Mouse (Mus musculus) midbrain, embryonic 15.5 days (tissue): ENCODE data around the gene Arhgap18. TPM values are rescaled to one million over a fixed set of nuclear protein-coding genes. Genes with fewer than 3 reads are reported as not detected.
A peak's percentile ranks its signal among the peaks of the same experiment; 100 is the strongest.

Source experiments
- ATAC-seq: fragments of 200-750 bp; cut with Nextera tagmentation; replicated peaks from 2 replicates; pipeline ENCODE4 v1.8.0; 2017; ENCODE audit warnings: moderate TSS enrichment
- H3K27ac ChIP-seq: fragments of 300-500 bp; sonication (generic); 2 replicates; pipeline ENCODE4 v1.5.1; 2015; ENCODE audit warnings: mild to moderate bottlenecking, inconsistent platforms
- H3K27me3 ChIP-seq: fragments of 300-500 bp; sonication (generic); replicated peaks from 2 replicates; pipeline ENCODE4 v1.6.1; 2015; ENCODE audit warnings: inconsistent platforms
- H3K36me3 ChIP-seq: fragments of 300-500 bp; sonication (generic); replicated peaks from 2 replicates; pipeline ENCODE4 v1.6.1; 2015; ENCODE audit warnings: inconsistent platforms
- H3K4me1 ChIP-seq: fragments of 300-500 bp; sonication (generic); 2 replicates; pipeline ENCODE4 v1.6.1; 2015; ENCODE audit warnings: inconsistent platforms
- H3K4me2 ChIP-seq: fragments of 300-500 bp; sonication (generic); 2 replicates; pipeline ENCODE4 v1.6.1; 2015; ENCODE audit warnings: inconsistent platforms, mild to moderate bottlenecking, moderate library complexity
- H3K4me3 ChIP-seq: fragments of 300-500 bp; sonication (generic); 2 replicates; pipeline ENCODE4 v1.5.1; 2015; ENCODE audit warnings: mild to moderate bottlenecking, inconsistent platforms
- H3K9ac ChIP-seq: fragments of 300-500 bp; sonication (generic); 2 replicates; pipeline ENCODE4 v1.6.1; 2015; ENCODE audit warnings: mild to moderate bottlenecking, inconsistent platforms
- H3K9me3 ChIP-seq: fragments of 300-500 bp; sonication (generic); 2 replicates; pipeline ENCODE4 v1.6.1; 2016; ENCODE audit warnings: inconsistent platforms
- WGBS: fragments of 180-500 bp; shearing (Covaris S2); methylation state at CpG from one replicate; pipeline ENCODE4 v1.1.7; 2015; ENCODE audit warnings: mixed read lengths; 5-methylcytosine and 5-hydroxymethylcytosine counted together
- polyA plus RNA-seq: library from polyadenylated mRNA; unstranded; fragments of >200 nt; fragmentation: Nextera tagmentation; extraction: Ambion mirVana; gene quantifications from 2 replicates; pipeline ENCODE4 v1.2.1, GENCODE M21; 2015

The Arhgap18 gene
- polyA plus RNA-seq, 1 experiment from 2014 or later = 20.4 TPM

- 88% methylated on average over 3 of the region's 3 CpGs for WGBS
These were observed 38.6 kb downstream of the Arhgap18 start for GRCm38 (mm10) chr10:26791810-26792209.

DNA sequence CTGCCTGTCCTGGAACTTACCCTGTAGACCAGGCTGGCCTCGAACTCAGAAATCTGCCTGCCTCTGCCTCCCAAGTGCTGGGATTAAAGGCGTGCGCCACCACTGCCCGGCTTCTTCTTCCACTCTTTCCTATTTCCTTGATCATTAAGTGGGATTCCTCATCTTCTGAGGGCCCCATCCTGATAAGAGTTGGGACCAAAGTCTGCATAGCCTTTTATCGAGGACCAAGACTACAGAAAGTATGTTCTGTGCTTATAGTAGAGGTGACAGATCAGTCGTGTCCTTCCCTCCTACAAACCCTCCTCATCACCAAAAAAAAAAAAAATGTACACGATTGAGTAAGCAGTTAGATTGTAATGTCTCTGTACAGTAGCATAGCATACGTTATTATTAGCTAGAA, 39.8 kb downstream of the Arhgap18 start:
- no peaks in the 10 kb centered on the region for H3K9me3 ChIP-seq
- 92% methylated on average over 8 of the region's 8 CpGs for WGBS
- no peaks in the 10 kb centered on the region for H3K4me1 ChIP-seq
- no peaks in the 10 kb centered on the region for H3K36me3 ChIP-seq
- no peaks in the 10 kb centered on the region for H3K27me3 ChIP-seq
- no peak overlapping the region for H3K9ac ChIP-seq
- H3K4me3 ChIP-seq = no peak overlapping the region
- no peak for ATAC-seq
- H3K27ac ChIP-seq = no peak overlapping the region
- no peak overlapping the region for H3K4me2 ChIP-seq

More at GRCm38 (mm10) chr10:26791810-26792209, 38.6 kb downstream of the Arhgap18 start:
- no peak overlapping the region for H3K4me3 ChIP-seq
- no peak overlapping the region for H3K4me2 ChIP-seq
- H3K27ac ChIP-seq = no peak overlapping the region
- no peak for ATAC-seq
- no peaks in the 10 kb centered on the region for H3K27me3 ChIP-seq
- H3K9ac ChIP-seq = no peak overlapping the region
- H3K9me3 ChIP-seq = no peaks in the 10 kb centered on the region
- no peaks in the 10 kb centered on the region for H3K36me3 ChIP-seq
- no peaks in the 10 kb centered on the region for H3K4me1 ChIP-seq

- Histone ChIP-seq H3K27ac (no peak overlapping the region), H3K4me3 (no peak overlapping the region), H3K27me3 (no peaks in the 10 kb centered on the region), H3K4me1 (no peaks in the 10 kb centered on the region), H3K9ac (no peak overlapping the region), H3K36me3 (no peaks in the 10 kb centered on the region), H3K4me2 (no peak overlapping the region), H3K9me3 (no peaks in the 10 kb centered on the region)
- ATAC-seq = no peak
- 81% methylated on average over 10 of the region's 10 CpGs for WGBS
These were observed 43.4 kb downstream of the Arhgap18 start for GRCm38 (mm10) chr10:26796432-26797286.

- Histone ChIP-seq H3K27ac (no peak overlapping the region), H3K4me3 (no peak overlapping the region), H3K4me1 (no peaks in the 10 kb centered on the region), H3K9me3 (no peaks in the 10 kb centered on the region), H3K27me3 (no peaks in the 10 kb centered on the region), H3K9ac (no peak overlapping the region), H3K36me3 (no peaks in the 10 kb centered on the region), H3K4me2 (no peak overlapping the region)
- ATAC-seq = no peak
- WGBS = 90% methylated on average over 7 of the region's 7 CpGs
These were observed 44.1 kb downstream of the Arhgap18 start for GRCm38 (mm10) chr10:26797287-26797672.

DNA sequence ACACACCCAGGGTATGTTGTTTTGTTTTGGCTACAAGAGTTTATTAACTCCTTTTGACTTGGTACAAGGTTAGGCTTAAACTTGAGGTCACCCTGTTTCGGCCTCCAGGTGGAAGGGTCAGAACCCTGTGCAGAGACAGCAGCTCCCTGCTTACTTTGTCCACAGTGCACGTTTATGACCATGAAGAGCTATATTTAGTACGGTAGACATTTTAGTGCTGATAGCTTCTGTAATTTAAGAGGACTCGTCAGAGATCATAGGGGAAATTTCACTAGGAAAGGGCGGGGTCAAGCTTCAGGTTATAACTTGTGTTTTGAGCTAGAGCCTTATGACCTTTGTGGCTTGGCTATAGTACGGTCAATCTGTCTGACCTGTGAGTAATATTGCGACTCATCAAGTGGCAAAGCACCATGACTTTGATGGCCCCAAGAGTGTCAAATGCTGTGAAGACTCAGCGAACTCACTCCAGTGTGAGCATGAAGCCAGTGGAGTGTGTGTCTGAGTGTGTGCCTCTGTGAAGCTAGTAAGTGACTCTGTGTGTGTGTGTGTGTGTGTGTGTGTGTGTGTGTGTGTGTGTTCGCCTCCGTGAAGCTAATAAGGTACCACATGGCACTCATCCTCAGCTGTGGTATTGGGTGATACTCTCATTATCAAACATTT, 45.7 kb downstream of the Arhgap18 start:
- Histone ChIP-seq H3K27ac (no peak overlapping the region), H3K4me1 (no peaks in the 10 kb centered on the region), H3K4me3 (no peak overlapping the region), H3K27me3 (no peaks in the 10 kb centered on the region), H3K4me2 (no peak overlapping the region), H3K36me3 (no peaks in the 10 kb centered on the region), H3K9me3 (no peaks in the 10 kb centered on the region), H3K9ac (no peak overlapping the region)
- WGBS = 95% methylated on average over 10 of the region's 10 CpGs
- no peak for ATAC-seq

GRCm38 (mm10) chr10:26799562-26800051, 46.4 kb downstream of the Arhgap18 start:
- no peak overlapping the region for H3K4me2 ChIP-seq
- H3K4me3 ChIP-seq = no peak overlapping the region
- 53% methylated on average over 5 of the region's 5 CpGs for WGBS
- H3K9me3 ChIP-seq = no peaks in the 10 kb centered on the region
- H3K9ac ChIP-seq = no peak overlapping the region
- H3K4me1 ChIP-seq = no peaks in the 10 kb centered on the region
- H3K27me3 ChIP-seq = no peaks in the 10 kb centered on the region
- no peak for ATAC-seq
- no peak overlapping the region for H3K27ac ChIP-seq
- H3K36me3 ChIP-seq = no peaks in the 10 kb centered on the region

- H3K4me1 ChIP-seq = no peaks in the 10 kb centered on the region
- WGBS = 47% methylated on average over 5 of the region's 5 CpGs
- no peaks in the 10 kb centered on the region for H3K36me3 ChIP-seq
- no peak overlapping the region for H3K4me2 ChIP-seq
- H3K9ac ChIP-seq = no peak overlapping the region
- peak; percentile 59 for ATAC-seq
- no peak overlapping the region for H3K4me3 ChIP-seq
- no peaks in the 10 kb centered on the region for H3K9me3 ChIP-seq
- H3K27ac ChIP-seq = no peak overlapping the region
- H3K27me3 ChIP-seq = no peaks in the 10 kb centered on the region
These were observed 51.2 kb downstream of the Arhgap18 start for GRCm38 (mm10) chr10:26804351-26804983.

GRCm38 (mm10) chr10:26805007-26805406, 51.8 kb downstream of the Arhgap18 start:
- H3K4me3 ChIP-seq = no peak overlapping the region
- no peak overlapping the region for H3K9ac ChIP-seq
- H3K4me2 ChIP-seq = no peak overlapping the region
- no peaks in the 10 kb centered on the region for H3K4me1 ChIP-seq
- H3K27ac ChIP-seq = no peak overlapping the region
- no peaks in the 10 kb centered on the region for H3K27me3 ChIP-seq
- ATAC-seq = no peak
- no peaks in the 10 kb centered on the region for H3K9me3 ChIP-seq
- H3K36me3 ChIP-seq = no peaks in the 10 kb centered on the region
- WGBS = 43% methylated on average over 1 of the region's 1 CpGs

DNA sequence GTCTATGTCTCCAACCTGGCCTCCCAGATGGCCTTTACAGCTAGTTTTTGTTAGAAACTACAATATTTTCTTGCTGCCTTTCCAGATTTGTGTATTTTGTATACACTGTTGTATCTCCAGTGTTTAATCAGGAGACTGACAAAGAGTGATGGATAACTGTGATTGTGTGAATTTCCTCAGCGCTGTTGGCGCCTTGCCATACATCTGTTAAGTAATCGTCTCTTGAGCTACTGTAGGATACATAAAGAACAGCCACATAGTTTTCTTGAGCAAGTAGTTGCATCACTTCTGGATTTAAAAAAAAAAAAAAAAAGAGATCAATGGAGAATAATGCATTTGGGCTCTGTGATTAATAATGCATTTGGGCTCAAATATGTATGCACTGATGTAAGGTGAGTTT, 52.9 kb downstream of the Arhgap18 start:
- no peak for ATAC-seq
- Histone ChIP-seq H3K4me2 (no peak overlapping the region), H3K4me1 (no peaks in the 10 kb centered on the region), H3K27ac (no peak overlapping the region), H3K9ac (no peak overlapping the region), H3K9me3 (no peaks in the 10 kb centered on the region), H3K27me3 (no peaks in the 10 kb centered on the region), H3K4me3 (no peak overlapping the region), H3K36me3 (no peaks in the 10 kb centered on the region)
- WGBS = 76% methylated on average over 3 of the region's 3 CpGs

DNA sequence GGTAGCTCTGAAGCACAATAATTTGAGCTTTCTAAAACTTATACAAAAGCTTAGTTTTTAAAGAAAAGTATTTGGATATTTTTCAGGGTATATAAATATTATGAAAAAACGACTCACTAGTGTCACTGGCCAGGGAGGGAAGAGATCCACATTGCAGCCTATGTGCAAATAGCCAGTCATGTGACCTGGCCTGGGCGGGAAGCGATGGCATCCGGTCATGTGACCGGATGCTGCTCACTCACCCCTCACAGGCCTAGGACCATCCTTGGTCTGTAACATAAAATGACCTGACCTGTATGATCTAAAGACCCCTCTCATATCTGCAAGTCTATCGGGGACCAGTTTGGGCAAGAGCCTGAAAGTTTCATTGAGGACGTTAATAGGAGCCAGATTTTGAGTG, 56.8 kb downstream of the Arhgap18 start:
- Histone ChIP-seq H3K4me1 (no peaks in the 10 kb centered on the region), H3K9ac (no peak overlapping the region), H3K27ac (no peak overlapping the region), H3K4me2 (no peak overlapping the region), H3K27me3 (no peaks in the 10 kb centered on the region), H3K9me3 (no peaks in the 10 kb centered on the region), H3K36me3 (no peaks in the 10 kb centered on the region), H3K4me3 (no peak overlapping the region)
- 89% methylated on average over 7 of the region's 7 CpGs for WGBS
- no peak for ATAC-seq

- no peaks in the 10 kb centered on the region for H3K36me3 ChIP-seq
- H3K27me3 ChIP-seq = no peaks in the 10 kb centered on the region
- no peak overlapping the region for H3K4me2 ChIP-seq
- H3K4me1 ChIP-seq = no peaks in the 10 kb centered on the region
- H3K4me3 ChIP-seq = no peak overlapping the region
- no peak overlapping the region for H3K27ac ChIP-seq
- ATAC-seq = no peak
- no peak overlapping the region for H3K9ac ChIP-seq
- WGBS = 81% methylated on average over 5 of the region's 5 CpGs
- H3K9me3 ChIP-seq = no peaks in the 10 kb centered on the region
These were observed 57.6 kb downstream of the Arhgap18 start for GRCm38 (mm10) chr10:26810810-26811209.

GRCm38 (mm10) chr10:26811342-26811741, 58.1 kb downstream of the Arhgap18 start:
- H3K4me2 ChIP-seq = no peak overlapping the region
- H3K9me3 ChIP-seq = no peaks in the 10 kb centered on the region
- H3K4me3 ChIP-seq = no peak overlapping the region
- no peak overlapping the region for H3K9ac ChIP-seq
- no peaks in the 10 kb centered on the region for H3K4me1 ChIP-seq
- no peak overlapping the region for H3K27ac ChIP-seq
- H3K27me3 ChIP-seq = no peaks in the 10 kb centered on the region
- no peak for ATAC-seq
- H3K36me3 ChIP-seq = no peaks in the 10 kb centered on the region
- WGBS = 70% methylated on average over 4 of the region's 4 CpGs
